Mouse (Mus musculus) cortical plate, adult 2 months (tissue): Measurements from ENCODE around the gene Rasip1.

ENCODE experiments used
- CTCF ChIP-seq: fragments of 200-500 bp; IDR thresholded peaks from 2 replicates; pipeline ENCODE4 v1.5.1; 2011; ENCODE audit warnings: mild to moderate bottlenecking, control low read depth, low read length; ENCODE audit not compliant: insufficient read depth; ENCODE audit errors: extremely low read depth
- POLR2A ChIP-seq: fragments of 200-500 bp; IDR thresholded peaks from 2 replicates; pipeline ENCODE4 v1.6.1; 2011; ENCODE audit warnings: mild to moderate bottlenecking, low read length, control low read depth; ENCODE audit not compliant: insufficient read depth; ENCODE audit errors: extremely low read depth

- no peak for TF ChIP-seq CTCF
- peak; percentile 64 for TF ChIP-seq POLR2A
Observed at GRCm38 (mm10) chr7:45643441-45644178, 16.3 kb downstream of the Rasip1 start.
